Mouse (Mus musculus) kidney, embryonic 15.5 days (tissue): Measurements from ENCODE around the gene Zfp866. TPM values are rescaled to one million over a fixed set of nuclear protein-coding genes. Genes with fewer than 3 reads are reported as not detected.
A peak's percentile ranks its signal among the peaks of the same experiment; 100 is the strongest.

Experiments
- ATAC-seq: fragments of 200-750 bp; cut with Nextera tagmentation; replicated peaks from 2 replicates; pipeline ENCODE4 v1.8.0; 2017; ENCODE audit warnings: moderate TSS enrichment; ENCODE audit not compliant: low FRiP score
- H3K27ac ChIP-seq: fragments of 300-500 bp; sonication (generic); 2 replicates; pipeline ENCODE4 v1.5.1; 2015; ENCODE audit warnings: mild to moderate bottlenecking, inconsistent platforms
- H3K27me3 ChIP-seq: fragments of 300-500 bp; sonication (generic); 2 replicates; pipeline ENCODE4 v1.6.1; 2015; ENCODE audit warnings: inconsistent platforms
- H3K36me3 ChIP-seq: fragments of 300-500 bp; sonication (generic); 2 replicates; pipeline ENCODE4 v1.6.1; 2015; ENCODE audit warnings: inconsistent platforms
- H3K4me1 ChIP-seq: fragments of 300-500 bp; sonication (generic); 2 replicates; pipeline ENCODE4 v1.6.1; 2015; ENCODE audit warnings: inconsistent platforms
- H3K4me2 ChIP-seq: fragments of 300-500 bp; sonication (generic); 2 replicates; pipeline ENCODE4 v1.6.1; 2015; ENCODE audit warnings: moderate library complexity, mild to moderate bottlenecking, inconsistent platforms
- H3K4me3 ChIP-seq: fragments of 300-500 bp; sonication (generic); replicated peaks from 2 replicates; pipeline ENCODE4 v1.5.1; 2015; ENCODE audit warnings: mild to moderate bottlenecking, inconsistent platforms
- H3K9ac ChIP-seq: fragments of 300-500 bp; sonication (generic); 2 replicates; pipeline ENCODE4 v1.6.1; 2015; ENCODE audit warnings: mild to moderate bottlenecking, inconsistent platforms
- H3K9me3 ChIP-seq: fragments of 300-500 bp; sonication (generic); replicated peaks from 2 replicates; pipeline ENCODE4 v1.6.1; 2016; ENCODE audit warnings: inconsistent platforms
- WGBS: fragments of 180-500 bp; shearing (Covaris S2); methylation state at CpG from one replicate; pipeline ENCODE4 v1.1.7; 2015; ENCODE audit warnings: mixed read lengths; 5-methylcytosine and 5-hydroxymethylcytosine counted together
- polyA plus RNA-seq: library from polyadenylated mRNA; unstranded; fragments of >200 nt; fragmentation: Nextera tagmentation; extraction: Ambion mirVana; gene quantifications from 2 replicates; pipeline ENCODE4 v1.2.1, GENCODE M21; 2015

Gene Zfp866
- polyA plus RNA-seq: 29.8 and 30.1 TPM in 2 replicates

- Histone ChIP-seq H3K4me1 (peaks cover 27% of the 10 kb centered on the region), H3K27me3 (no peaks in the 10 kb centered on the region), H3K9me3 (no peaks in the 10 kb centered on the region), H3K9ac (peak within 1 kb of the TSS; percentile 97), H3K36me3 (peaks cover 28% of the 10 kb centered on the region), H3K4me3 (peak within 1 kb of the TSS; percentile 99), H3K4me2 (peak within 1 kb of the TSS; percentile 77), H3K27ac (peak within 1 kb of the TSS; percentile 94)
- WGBS: under 1% methylated on average over 38 of the region's 38 CpGs
- ATAC-seq: peak; percentile 96
Measured at GRCm38 (mm10) chr8:69790773-69791367, at the start of gene Zfp866, which contains the start of gene Atp13a1. TSS of gene Zfp866 (minus strand) at chr8:69791178. TSS of gene Atp13a1 (plus strand) at chr8:69791163.

DNA sequence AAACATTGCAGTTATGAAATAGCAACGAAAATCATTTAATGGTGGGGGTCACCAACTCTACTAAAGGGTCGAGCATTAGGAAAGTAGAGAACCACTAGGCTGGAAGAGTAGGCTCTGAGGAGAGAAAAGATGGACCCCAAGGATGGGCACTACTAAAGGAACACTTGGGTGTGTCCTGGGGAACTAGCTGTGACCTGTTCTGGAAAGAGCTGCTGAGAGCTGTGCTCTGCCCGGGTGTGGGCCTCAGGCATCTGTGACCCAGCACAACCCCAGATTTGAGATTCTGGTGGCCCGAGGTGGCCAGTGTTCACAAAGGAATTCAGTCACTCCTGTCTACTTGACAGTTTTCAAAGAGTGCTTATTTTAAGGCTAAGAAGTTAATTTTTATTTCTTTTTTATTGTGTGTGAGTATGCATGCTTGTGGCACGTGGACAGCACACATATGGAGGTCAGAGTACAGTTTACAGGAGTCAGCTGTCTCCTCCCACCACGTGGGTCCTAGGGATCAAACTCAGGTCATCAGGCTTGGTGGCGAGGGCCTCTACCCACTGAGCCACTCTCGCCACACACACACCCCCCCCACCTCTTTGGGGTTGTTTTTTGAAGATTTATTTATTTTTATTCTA lies 46.2 kb upstream of the Zfp866 start:
- H3K27me3 ChIP-seq: 0 out of 2 replicates have a peak, but pooled peaks cover 2% of the 10 kb centered on the region
- no peaks in the 10 kb centered on the region for H3K9me3 ChIP-seq
- no peak overlapping the region for H3K4me2 ChIP-seq
- H3K36me3 ChIP-seq: no peaks in the 10 kb centered on the region
- H3K9ac ChIP-seq: no peak overlapping the region
- ATAC-seq: no peak
- no peak overlapping the region for H3K4me3 ChIP-seq
- no peak overlapping the region for H3K27ac ChIP-seq
- peaks cover 10% of the 10 kb centered on the region for H3K4me1 ChIP-seq
- 75% methylated on average over 8 of the region's 8 CpGs for WGBS

DNA sequence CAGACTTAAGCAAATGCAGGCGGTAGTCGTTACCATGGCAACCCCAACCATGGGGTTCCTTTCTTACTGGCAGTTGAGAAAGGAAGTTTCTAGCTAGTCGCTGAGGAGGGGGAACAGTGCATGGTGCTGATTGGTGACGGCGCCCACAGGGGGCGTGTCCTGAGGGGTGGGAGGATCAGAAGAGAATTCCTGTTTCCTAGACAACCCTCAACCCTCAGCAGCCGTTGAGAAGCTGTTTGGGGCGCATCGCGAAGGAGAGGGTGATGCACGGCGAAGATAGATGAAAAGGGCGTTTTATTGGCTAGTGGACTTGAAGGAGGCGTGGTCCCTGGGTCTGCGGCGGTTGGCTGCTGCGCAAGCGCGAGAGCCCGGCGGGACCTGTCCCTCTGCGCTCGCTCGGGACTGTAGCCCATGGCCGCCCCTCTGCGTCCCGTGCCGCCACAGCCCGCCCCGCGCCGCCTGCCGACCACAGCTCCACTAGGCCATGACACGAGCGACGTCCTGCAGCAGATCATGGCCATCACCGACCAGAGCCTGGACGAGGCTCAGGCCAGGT lies 41.4 kb upstream of the Zfp866 start, which contains the start of gene Pbx4:
Pbx4 (plus strand) TSS at position 194 of the 556 bp plus-strand sequence.
- H3K4me2 ChIP-seq: peak within 1 kb of the TSS; percentile 99

GRCm38 (mm10) chr8:69826371-69826770 lies 35.4 kb upstream of the Zfp866 start:
- 89% methylated on average over 12 of the region's 12 CpGs for WGBS
- Histone ChIP-seq H3K27me3 (no peaks in the 10 kb centered on the region), H3K36me3 (peaks cover 34% of the 10 kb centered on the region), H3K9me3 (no peaks in the 10 kb centered on the region), H3K9ac (no peak overlapping the region), H3K4me3 (no peak overlapping the region), H3K27ac (no peak overlapping the region), H3K4me1 (peaks cover 33% of the 10 kb centered on the region), H3K4me2 (no peak overlapping the region)
- ATAC-seq: no peak

More for the DNA sequence above, 41.4 kb upstream of the Zfp866 start, which contains the start of gene Pbx4:
- peak within 1 kb of the TSS; percentile 69 for H3K4me3 ChIP-seq
- peak; percentile 98 for ATAC-seq
- H3K27me3 ChIP-seq: 0 out of 2 replicates have a peak, but pooled peaks cover 2% of the 10 kb centered on the region
- peaks cover 17% of the 10 kb centered on the region for H3K36me3 ChIP-seq
- H3K9ac ChIP-seq: peak within 1 kb of the TSS; percentile 64; the same call in 1 of the 2 replicates
- peak within 1 kb of the TSS; percentile 64 for H3K27ac ChIP-seq
- H3K9me3 ChIP-seq: no peaks in the 10 kb centered on the region
- H3K4me1 ChIP-seq: peaks cover 15% of the 10 kb centered on the region
- under 1% methylated on average over 38 of the region's 38 CpGs for WGBS

GRCm38 (mm10) chr8:69822386-69823191 lies 31.6 kb upstream of the Zfp866 start, which contains the start of gene Lpar2:
TSS of gene Lpar2 (plus strand) at chr8:69822429.
- 2% methylated on average over 30 of the region's 35 CpGs for WGBS
- Histone ChIP-seq H3K36me3 (peaks cover 29% of the 10 kb centered on the region), H3K4me2 (peak within 1 kb of the TSS; percentile 85), H3K4me1 (peaks cover 34% of the 10 kb centered on the region), H3K4me3 (peak within 1 kb of the TSS; percentile 67), H3K27me3 (no peaks in the 10 kb centered on the region), H3K9ac (peak within 1 kb of the TSS; percentile 68), H3K27ac (peak within 1 kb of the TSS; percentile 88), H3K9me3 (no peaks in the 10 kb centered on the region)
- ATAC-seq: peak; percentile 89

DNA sequence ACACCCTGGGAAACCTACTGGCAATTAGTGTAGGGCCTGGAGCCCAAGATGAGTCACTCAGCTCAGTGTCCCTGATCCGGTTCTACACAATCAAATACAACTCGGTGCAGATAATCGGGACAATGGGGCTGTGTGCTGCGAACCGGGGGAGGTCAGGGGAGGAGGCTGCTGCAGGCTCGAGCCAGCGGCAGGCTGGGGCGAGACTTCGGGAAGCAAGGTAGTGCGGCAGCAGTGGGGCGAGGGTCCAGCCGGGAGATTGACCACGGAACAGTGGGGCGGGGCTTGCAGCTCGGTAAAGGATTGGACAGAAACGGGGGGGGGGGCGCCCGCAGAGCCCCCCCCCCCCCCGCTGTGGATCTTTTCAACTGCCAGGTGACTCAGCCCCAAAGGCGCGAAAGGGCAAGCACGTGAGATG lies 31.0 kb upstream of the Zfp866 start:
- Histone ChIP-seq H3K4me3 (peak overlapping the region; percentile 67), H3K27ac (peak overlapping the region; percentile 88), H3K4me2 (peak overlapping the region; percentile 85), H3K27me3 (no peaks in the 10 kb centered on the region), H3K9ac (peak overlapping the region; percentile 44), H3K36me3 (peaks cover 32% of the 10 kb centered on the region), H3K9me3 (no peaks in the 10 kb centered on the region), H3K4me1 (peaks cover 34% of the 10 kb centered on the region)
- WGBS: under 1% methylated on average over 14 of the region's 22 CpGs
- peak; percentile 66 for ATAC-seq

DNA sequence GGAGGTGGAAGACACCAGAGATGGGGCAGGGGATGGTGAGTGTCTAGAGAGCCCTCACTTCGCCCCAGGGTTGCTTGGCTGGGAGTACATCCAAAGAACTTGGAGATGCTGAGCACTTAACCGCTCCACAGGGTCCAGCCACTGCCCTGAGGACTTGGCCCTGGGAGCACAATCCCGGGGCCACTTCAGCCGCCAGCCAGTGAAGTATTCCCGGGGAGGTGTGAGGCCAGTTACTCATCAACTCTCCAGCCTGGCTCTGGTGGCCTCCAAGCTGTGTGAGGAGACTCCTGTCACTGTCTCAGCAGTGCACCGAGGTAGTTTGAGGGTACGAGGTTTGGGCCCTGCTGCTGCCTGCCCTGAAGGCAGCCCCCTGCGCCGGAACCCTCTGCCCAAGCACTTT lies 29.5 kb upstream of the Zfp866 start:
- no peak overlapping the region for H3K4me2 ChIP-seq
- peaks cover 31% of the 10 kb centered on the region for H3K36me3 ChIP-seq
- no peak for ATAC-seq
- H3K9me3 ChIP-seq: no peaks in the 10 kb centered on the region
- H3K4me3 ChIP-seq: no peak overlapping the region
- H3K27ac ChIP-seq: no peak overlapping the region
- 80% methylated on average over 9 of the region's 9 CpGs for WGBS
- no peak overlapping the region for H3K9ac ChIP-seq
- H3K27me3 ChIP-seq: no peaks in the 10 kb centered on the region
- peaks cover 34% of the 10 kb centered on the region for H3K4me1 ChIP-seq

DNA sequence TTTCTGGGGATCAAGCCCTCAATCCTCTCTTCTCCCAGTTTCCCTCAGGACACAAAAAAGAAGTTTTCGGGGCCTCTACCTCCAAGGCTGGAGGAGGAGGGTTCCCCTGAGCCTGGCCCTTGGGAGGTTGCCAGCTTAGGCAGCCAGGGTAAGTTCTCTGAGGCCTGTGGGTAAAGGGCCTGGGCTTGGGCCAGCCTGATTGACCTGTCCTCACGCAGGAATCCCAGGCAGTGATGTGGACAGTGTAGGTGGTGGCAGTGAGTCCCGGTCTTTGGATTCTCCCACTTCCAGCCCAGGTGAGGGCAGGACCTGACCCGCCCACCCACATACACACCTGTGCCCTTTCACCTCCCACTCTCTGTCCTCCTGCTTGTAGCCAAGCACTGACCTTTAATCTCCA lies 24.4 kb upstream of the Zfp866 start:
- Histone ChIP-seq H3K27me3 (no peaks in the 10 kb centered on the region), H3K4me1 (no peaks in the 10 kb centered on the region), H3K27ac (no peak overlapping the region), H3K9me3 (no peaks in the 10 kb centered on the region), H3K4me3 (no peak overlapping the region), H3K4me2 (no peak overlapping the region), H3K9ac (no peak overlapping the region), H3K36me3 (peaks cover 55% of the 10 kb centered on the region)
- no peak for ATAC-seq
- WGBS: 91% methylated on average over 4 of the region's 4 CpGs

DNA sequence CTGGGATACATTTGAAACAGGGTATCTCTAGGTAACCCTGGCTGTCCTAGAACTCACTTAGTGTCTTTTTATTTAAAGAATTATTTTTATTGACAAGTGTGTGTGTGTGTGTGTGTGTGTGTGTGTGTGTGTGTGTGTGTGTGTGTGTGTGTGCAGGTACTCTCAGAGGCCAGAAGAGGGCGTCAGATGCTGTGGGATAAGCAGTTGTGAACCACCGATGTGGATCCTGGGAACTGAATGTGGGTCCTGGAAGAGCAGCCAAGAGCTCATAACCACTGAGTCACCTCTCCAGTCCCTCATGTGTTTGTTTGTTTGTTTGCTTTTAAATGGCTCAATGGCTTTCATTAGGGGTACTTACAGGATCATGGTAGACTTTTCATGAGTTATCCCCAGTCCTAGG lies 23.9 kb upstream of the Zfp866 start:
- no peak for ATAC-seq
- Histone ChIP-seq H3K4me1 (no peaks in the 10 kb centered on the region), H3K9ac (no peak overlapping the region), H3K9me3 (no peaks in the 10 kb centered on the region), H3K4me2 (no peak overlapping the region), H3K27ac (no peak overlapping the region), H3K4me3 (no peak overlapping the region), H3K27me3 (no peaks in the 10 kb centered on the region), H3K36me3 (peaks cover 60% of the 10 kb centered on the region)
- 100% methylated on average over 2 of the region's 2 CpGs for WGBS

DNA sequence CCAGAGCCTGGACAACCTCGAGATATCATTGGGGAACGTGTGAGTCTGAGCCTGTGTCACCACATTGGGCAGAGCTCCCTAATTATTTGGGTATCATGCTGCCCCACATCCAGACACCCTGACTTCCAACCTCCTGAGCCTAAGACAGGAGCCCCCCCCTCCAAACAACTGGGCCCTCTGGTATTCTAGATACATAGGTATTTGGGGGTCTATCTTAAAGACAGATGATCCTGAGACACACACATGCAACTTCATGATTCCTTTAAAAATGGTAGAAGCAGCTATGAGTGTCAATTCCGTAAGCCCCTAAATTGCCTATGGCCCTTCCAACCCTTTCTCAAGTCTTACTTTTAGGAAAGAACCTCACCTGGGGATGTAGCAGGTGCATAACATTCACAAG lies 18.8 kb upstream of the Zfp866 start:
- H3K4me1 ChIP-seq: peaks cover 13% of the 10 kb centered on the region
- 61% methylated on average over 3 of the region's 3 CpGs for WGBS
- peaks cover 65% of the 10 kb centered on the region for H3K36me3 ChIP-seq
- H3K4me3 ChIP-seq: no peak overlapping the region
- no peak overlapping the region for H3K9ac ChIP-seq
- no peak for ATAC-seq
- H3K27ac ChIP-seq: no peak overlapping the region
- no peaks in the 10 kb centered on the region for H3K27me3 ChIP-seq
- H3K9me3 ChIP-seq: no peaks in the 10 kb centered on the region
- H3K4me2 ChIP-seq: no peak overlapping the region

GRCm38 (mm10) chr8:69808864-69809403 lies 18.0 kb upstream of the Zfp866 start:
- peak; percentile 59 for ATAC-seq
- Histone ChIP-seq H3K36me3 (peaks cover 65% of the 10 kb centered on the region), H3K4me3 (peak overlapping the region; percentile 56), H3K27me3 (no peaks in the 10 kb centered on the region), H3K9me3 (no peaks in the 10 kb centered on the region), H3K4me1 (peaks cover 13% of the 10 kb centered on the region), H3K27ac (0 out of 2 replicates have a peak overlapping the region, but pooled peaks have one; percentile 64), H3K9ac (peak overlapping the region; percentile 58), H3K4me2 (peak overlapping the region; percentile 96)
- under 1% methylated on average over 23 of the region's 23 CpGs for WGBS
